Mouse (Mus musculus): Measurements from ENCODE around the gene Gabrr1.
"Not testable (repeated sequence)": the region's sequence is repeated elsewhere in the genome, so short reads cannot be mapped to it uniquely, and the experiment has no call there.

The Gabrr1 gene

GRCm38 (mm10) chr4:33132221-33132620 lies at the start of gene Gabrr1:
Gene Gabrr1 (plus strand): TSS chr4:33132521.
- DNase-seq, result no peak

DNA sequence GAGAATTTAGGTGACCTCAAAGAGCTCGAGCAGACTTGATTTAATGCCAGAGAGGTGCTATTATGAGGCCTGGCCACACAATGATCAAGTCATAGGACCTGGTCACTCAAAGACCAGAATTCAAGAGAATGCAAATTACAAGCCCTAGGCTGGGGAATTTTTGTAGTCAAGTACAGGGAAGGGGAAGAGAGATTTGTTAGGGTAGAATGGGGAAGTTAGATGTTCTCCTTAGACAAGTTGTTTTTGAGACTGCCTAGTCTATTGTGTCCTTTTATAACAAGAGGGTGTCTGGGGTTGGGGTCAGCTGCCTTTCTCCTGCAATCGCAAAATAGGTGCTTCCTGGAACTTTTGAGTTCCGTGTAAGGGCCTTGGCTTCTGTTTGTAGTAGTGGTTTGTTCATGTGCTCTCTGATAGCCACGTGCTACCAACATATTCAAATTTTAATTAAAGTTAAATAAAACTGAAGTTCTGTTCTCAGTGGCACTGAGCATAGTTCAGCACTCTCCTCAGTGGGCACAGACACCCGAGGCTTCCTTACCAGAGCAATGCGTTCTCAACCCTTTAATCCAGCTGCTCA lies 33.1 kb upstream of the Gabrr1 start:
- no peak for DNase-seq

DNA sequence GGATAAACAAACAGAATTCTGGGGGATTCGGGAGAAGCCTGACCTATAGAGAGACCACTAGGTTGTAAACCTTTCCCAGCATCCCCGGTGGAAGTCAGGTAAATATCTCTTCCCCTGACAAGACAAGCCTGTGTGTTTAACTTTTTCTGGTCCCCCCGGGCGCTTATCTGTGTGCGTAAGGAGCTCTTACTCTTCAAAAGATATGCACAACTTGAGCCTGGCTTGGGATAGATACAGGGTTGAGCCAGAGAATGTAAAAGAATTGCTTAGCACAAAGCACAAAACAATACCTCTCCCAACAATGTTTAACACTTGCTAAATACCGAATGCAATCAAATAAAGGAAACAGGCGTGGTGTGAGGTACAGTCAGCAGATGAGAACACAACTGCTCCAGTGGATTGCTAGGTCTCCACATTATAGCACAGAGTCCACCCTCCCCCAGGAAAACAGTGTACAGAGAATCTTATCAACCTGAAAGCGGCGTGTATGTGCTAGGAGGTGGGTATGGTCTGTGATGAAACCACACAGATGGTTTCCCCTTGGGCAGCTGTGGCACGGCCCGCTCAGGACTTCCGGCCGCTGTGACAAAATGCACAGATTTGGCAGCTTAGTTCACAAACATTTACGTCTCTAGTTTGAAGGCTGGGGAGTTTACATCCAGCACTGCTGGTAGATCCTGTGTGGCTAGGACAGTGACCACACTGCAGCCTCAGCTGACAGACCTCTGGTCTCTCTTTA lies 22.4 kb upstream of the Gabrr1 start:
- DNase-seq, result no peak

GRCm38 (mm10) chr4:33110845-33111244 lies 21.5 kb upstream of the Gabrr1 start:
- no peak for DNase-seq

GRCm38 (mm10) chr4:33111358-33111757 lies 21.0 kb upstream of the Gabrr1 start:
- no peak for DNase-seq

DNA sequence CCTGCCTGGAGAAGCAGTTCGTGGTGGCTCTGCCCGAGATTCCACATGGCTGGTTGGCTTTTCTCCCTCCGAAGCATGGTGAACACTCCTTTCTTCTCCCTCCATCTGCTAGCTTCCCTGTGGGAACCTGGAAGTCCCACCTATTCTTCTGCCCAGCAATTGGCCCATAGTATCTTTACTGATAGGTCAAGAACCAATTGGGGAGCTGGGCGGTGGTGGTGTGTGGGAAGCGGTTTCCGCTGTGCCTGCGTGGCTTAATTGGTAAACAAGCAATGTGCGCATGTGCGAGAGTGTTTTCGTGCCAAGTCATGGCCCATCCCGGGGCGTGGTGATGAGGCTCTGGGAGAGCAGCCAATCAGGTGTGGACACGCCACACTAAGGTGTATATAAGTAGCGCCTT lies 19.5 kb upstream of the Gabrr1 start:
- DNase-seq, result not testable (repeated sequence)

DNA sequence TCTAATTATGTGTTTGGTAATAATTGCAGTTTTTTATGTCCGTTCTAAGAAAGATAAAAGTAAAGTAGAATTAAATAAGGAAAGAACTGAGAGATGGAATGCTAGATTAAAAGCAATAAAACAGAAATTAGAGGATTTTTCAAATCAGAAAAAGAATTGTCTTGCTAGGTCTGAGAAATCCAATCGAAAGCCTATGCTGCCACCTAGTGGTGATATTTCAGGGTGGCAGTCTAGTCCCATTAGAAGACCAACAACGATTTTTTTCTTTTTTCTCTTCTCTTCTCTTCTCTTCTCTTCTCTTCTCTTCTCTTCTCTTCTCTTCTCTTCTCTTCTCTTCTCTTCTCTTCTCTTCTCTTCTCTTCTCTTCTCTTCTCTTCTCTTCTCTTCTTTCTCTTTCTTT lies 13.2 kb upstream of the Gabrr1 start:
- peak; percentile 85 for DNase-seq

DNA sequence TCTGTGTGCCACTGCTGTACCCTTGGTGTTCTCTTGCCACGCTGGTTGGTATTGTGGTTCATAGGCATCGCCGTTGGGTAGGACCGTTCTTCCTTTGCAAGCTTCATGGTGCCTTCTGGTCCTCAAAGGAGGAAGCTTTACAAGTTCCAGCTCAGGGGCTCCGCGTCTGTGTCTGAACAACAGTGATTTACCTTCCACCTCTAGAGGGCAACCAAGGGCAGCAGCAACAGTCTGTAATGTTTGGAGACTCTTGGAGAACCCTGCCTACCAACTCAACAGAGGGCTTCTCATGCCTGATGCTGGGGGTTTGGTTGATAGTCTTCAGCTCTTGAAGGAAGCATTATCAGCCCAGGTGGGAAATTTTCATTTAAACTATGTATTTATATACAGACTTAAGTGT lies 7.8 kb upstream of the Gabrr1 start:
- DNase-seq, result peak; percentile 62

GRCm38 (mm10) chr4:33125409-33126084 lies 6.8 kb upstream of the Gabrr1 start:
- no peak for DNase-seq

- DNase-seq, result no peak
These were observed 14.5 kb downstream of the Gabrr1 start for GRCm38 (mm10) chr4:33146679-33147291.

- peak; percentile 59 for DNase-seq
These were observed 15.5 kb downstream of the Gabrr1 start for GRCm38 (mm10) chr4:33147825-33148224.

GRCm38 (mm10) chr4:33149150-33149549 lies 16.8 kb downstream of the Gabrr1 start:
- DNase-seq, result no peak

- DNase-seq, result no peak
These were observed 20.0 kb downstream of the Gabrr1 start for GRCm38 (mm10) chr4:33152087-33153038.

GRCm38 (mm10) chr4:33183477-33183876 lies 51.2 kb downstream of the Gabrr1 start:
- no peak for DNase-seq

GRCm38 (mm10) chr4:33188164-33188563 lies 55.8 kb downstream of the Gabrr1 start:
- DNase-seq, result peak; percentile 49

GRCm38 (mm10) chr4:33188781-33189734 lies 56.7 kb downstream of the Gabrr1 start:
- DNase-seq, result peak; percentile 89

GRCm38 (mm10) chr4:33189735-33190036 lies 57.4 kb downstream of the Gabrr1 start, which contains the start of gene Pm20d2:
Gene Pm20d2 (minus strand): TSS chr4:33189737.
- no peak for DNase-seq

GRCm38 (mm10) chr4:33198117-33198516 lies 65.8 kb downstream of the Gabrr1 start:
- DNase-seq, result no peak

DNA sequence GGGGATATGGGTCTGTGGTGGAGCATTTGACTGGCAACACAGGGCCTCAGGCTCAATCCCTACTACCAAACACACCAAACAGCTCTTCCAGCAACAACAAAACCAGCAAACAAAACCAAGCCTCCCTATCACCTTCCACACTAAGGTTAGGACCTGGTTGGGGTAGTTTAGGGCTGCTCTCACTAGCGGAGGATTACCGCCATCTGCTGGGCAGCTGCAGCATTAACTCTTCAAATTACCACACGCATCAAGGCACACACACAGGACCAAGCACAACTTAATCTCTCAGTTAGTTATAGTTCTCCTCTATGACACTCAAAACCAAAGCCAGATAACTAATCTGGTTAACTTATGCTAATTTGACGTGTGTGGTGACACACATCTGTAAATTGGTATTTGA lies 72.4 kb downstream of the Gabrr1 start:
- DNase-seq, result peak; percentile 47

GRCm38 (mm10) chr4:33207551-33207950 lies 75.2 kb downstream of the Gabrr1 start:
- no peak for DNase-seq
